Mouse (Mus musculus) kidney, adult 2 months (tissue): Measurements from ENCODE around the gene Pappa.

Experiments used
- CTCF ChIP-seq: fragments of 200-500 bp; conservative IDR thresholded peaks from 2 replicates; pipeline ENCODE4 v1.5.1; 2011; ENCODE audit warnings: low read depth, mild to moderate bottlenecking, control low read depth, low read length, moderate library complexity, mixed read lengths; ENCODE audit not compliant: insufficient read depth, insufficient read length
- POLR2A ChIP-seq: fragments of 200-500 bp; IDR thresholded peaks from one replicate; pipeline ENCODE4 v1.6.1; 2011; ENCODE audit warnings: low read depth, low read length, control low read depth

GRCm38 (mm10) chr4:65302666-65303065, 178.7 kb downstream of the Pappa start:
- no peak for TF ChIP-seq POLR2A
- TF ChIP-seq CTCF = no peak
